Mouse (Mus musculus): ENCODE data around the gene Pik3ip1. TPM values are rescaled to one million over a fixed set of nuclear protein-coding genes. Genes with fewer than 3 reads are reported as not detected.

The Pik3ip1 gene
- polyA plus RNA-seq, 1 experiment from 2014 or later, result 26.5 TPM

GRCm38 (mm10) chr11:3371599-3372295 is 41.5 kb downstream of the Pik3ip1 start:
- no peaks in the 10 kb centered on the region for H3K9me3 ChIP-seq
- H3K4me1 ChIP-seq (replicated peaks), result peaks cover 72% of the 10 kb centered on the region
- H3K27me3 ChIP-seq, result no peaks in the 10 kb centered on the region
- H3K9ac ChIP-seq, result peak overlapping the region; percentile 90
- H3K4me2 ChIP-seq, result peak overlapping the region; percentile 79
- peak overlapping the region; percentile 73 for H3K4me3 ChIP-seq
- peak overlapping the region; percentile 96 for H3K27ac ChIP-seq (replicated peaks)
- H3K36me3 ChIP-seq, result no peaks in the 10 kb centered on the region
- 24% methylated on average over 7 of the region's 7 CpGs for WGBS
- ATAC-seq (ENCODE audit: low read depth), result peak; percentile 58

GRCm38 (mm10) chr11:3373591-3374292 is 43.5 kb downstream of the Pik3ip1 start:
- Histone ChIP-seq H3K4me1 (replicated peaks) (peaks cover 52% of the 10 kb centered on the region), H3K9me3 (no peaks in the 10 kb centered on the region), H3K27me3 (no peaks in the 10 kb centered on the region), H3K9ac (peak overlapping the region; percentile 49; the same call in 1 of the 2 replicates), H3K27ac (replicated peaks) (peak overlapping the region; percentile 81), H3K4me3 (no peak overlapping the region), H3K4me2 (peak overlapping the region; percentile 30), H3K36me3 (no peaks in the 10 kb centered on the region)
- WGBS, result 26% methylated on average over 7 of the region's 7 CpGs
- peak; percentile 10; the same call in 1 of the 2 replicates for ATAC-seq (ENCODE audit: low read depth)

DNA sequence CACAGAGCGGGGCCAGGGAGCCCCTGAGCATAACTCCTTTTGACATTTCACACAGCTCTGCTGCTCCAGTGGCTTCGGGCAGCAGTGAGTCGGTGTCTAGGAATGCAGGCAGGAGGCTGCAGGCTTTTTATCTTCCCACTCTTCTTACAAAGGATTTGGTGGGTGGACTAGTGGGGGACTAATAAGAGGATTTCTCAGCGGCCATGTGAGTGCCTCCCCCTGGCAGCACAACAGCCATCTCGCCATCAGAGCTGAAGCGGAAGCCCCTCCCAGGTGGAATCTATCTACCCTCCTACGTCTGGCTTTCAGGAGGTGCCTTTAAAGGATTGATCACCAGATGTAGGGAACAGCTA is 44.1 kb downstream of the Pik3ip1 start:
- ATAC-seq (ENCODE audit: low read depth), result peak; percentile 19; the same call in 1 of the 2 replicates
- H3K9ac ChIP-seq, result peak overlapping the region; percentile 49; the same call in 1 of the 2 replicates
- H3K36me3 ChIP-seq, result no peaks in the 10 kb centered on the region
- peak overlapping the region; percentile 30 for H3K4me2 ChIP-seq
- H3K27me3 ChIP-seq, result no peaks in the 10 kb centered on the region
- H3K4me1 ChIP-seq (replicated peaks), result peaks cover 46% of the 10 kb centered on the region
- H3K4me3 ChIP-seq, result no peak overlapping the region; the same call in 1 of the 2 replicates
- H3K9me3 ChIP-seq, result no peaks in the 10 kb centered on the region
- 10% methylated on average over 7 of the region's 7 CpGs for WGBS
- H3K27ac ChIP-seq (replicated peaks), result peak overlapping the region; percentile 81

DNA sequence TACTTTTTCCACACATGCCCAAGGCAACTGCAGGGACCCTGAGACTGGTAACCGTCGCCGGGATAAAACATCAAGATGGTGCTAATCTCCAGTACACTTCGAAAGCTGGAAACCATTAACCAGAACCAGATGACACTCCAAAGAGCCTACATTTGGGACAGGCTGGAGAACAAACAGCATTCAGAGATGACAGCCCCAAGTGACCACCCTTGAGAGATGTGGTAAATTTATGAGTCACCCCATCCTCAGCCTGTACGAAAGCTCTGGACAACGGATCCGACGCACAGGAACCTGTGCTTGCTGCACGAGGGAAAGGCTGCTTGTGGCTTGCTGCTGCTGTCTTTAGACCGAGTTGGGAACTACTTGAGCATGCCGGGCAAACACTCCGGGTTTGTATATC is 44.5 kb downstream of the Pik3ip1 start:
- 68% methylated on average over 12 of the region's 12 CpGs for WGBS
- H3K4me2 ChIP-seq, result peak overlapping the region; percentile 30
- H3K4me3 ChIP-seq, result no peak overlapping the region; the same call in 1 of the 2 replicates
- H3K36me3 ChIP-seq, result no peaks in the 10 kb centered on the region
- no peaks in the 10 kb centered on the region for H3K27me3 ChIP-seq
- ATAC-seq (ENCODE audit: low read depth), result no peak
- H3K27ac ChIP-seq (replicated peaks), result peak overlapping the region; percentile 81
- H3K9me3 ChIP-seq, result no peaks in the 10 kb centered on the region
- H3K4me1 ChIP-seq (replicated peaks), result peaks cover 42% of the 10 kb centered on the region
- 0 out of 2 replicates have a peak overlapping the region, but pooled peaks have one; percentile 49 for H3K9ac ChIP-seq

- Histone ChIP-seq H3K9me3 (no peaks in the 10 kb centered on the region), H3K4me3 (no peak overlapping the region), H3K27me3 (no peaks in the 10 kb centered on the region), H3K9ac (no peak overlapping the region), H3K4me2 (no peak overlapping the region), H3K36me3 (peaks cover 7% of the 10 kb centered on the region; the same call in 1 of the 2 replicates), H3K4me1 (replicated peaks) (peaks cover 6% of the 10 kb centered on the region), H3K27ac (replicated peaks) (no peak overlapping the region)
- 91% methylated on average over 4 of the region's 4 CpGs for WGBS
- ATAC-seq (ENCODE audit: low read depth), result no peak
Measured at GRCm38 (mm10) chr11:3379427-3379826, 49.2 kb downstream of the Pik3ip1 start.

GRCm38 (mm10) chr11:3381148-3381814 is 51.1 kb downstream of the Pik3ip1 start:
- Histone ChIP-seq H3K27ac (replicated peaks) (no peak overlapping the region), H3K4me1 (replicated peaks) (no peaks in the 10 kb centered on the region), H3K27me3 (no peaks in the 10 kb centered on the region), H3K4me3 (no peak overlapping the region), H3K4me2 (no peak overlapping the region), H3K9ac (no peak overlapping the region), H3K36me3 (peaks cover 7% of the 10 kb centered on the region; the same call in 1 of the 2 replicates), H3K9me3 (no peaks in the 10 kb centered on the region)
- 90% methylated on average over 6 of the region's 6 CpGs for WGBS
- no peak for ATAC-seq (ENCODE audit: low read depth)

GRCm38 (mm10) chr11:3382602-3383594 is 52.7 kb downstream of the Pik3ip1 start:
- ATAC-seq (ENCODE audit: low read depth), result peak; percentile 67; the same call in 1 of the 2 replicates
- Histone ChIP-seq H3K9me3 (no peaks in the 10 kb centered on the region), H3K27ac (replicated peaks) (peak overlapping the region; percentile 49; the same call in 1 of the 2 replicates), H3K4me2 (no peak overlapping the region), H3K36me3 (peaks cover 7% of the 10 kb centered on the region; the same call in 1 of the 2 replicates), H3K4me1 (replicated peaks) (no peaks in the 10 kb centered on the region), H3K27me3 (no peaks in the 10 kb centered on the region), H3K4me3 (no peak overlapping the region), H3K9ac (no peak overlapping the region)
- WGBS, result 71% methylated on average over 5 of the region's 5 CpGs

DNA sequence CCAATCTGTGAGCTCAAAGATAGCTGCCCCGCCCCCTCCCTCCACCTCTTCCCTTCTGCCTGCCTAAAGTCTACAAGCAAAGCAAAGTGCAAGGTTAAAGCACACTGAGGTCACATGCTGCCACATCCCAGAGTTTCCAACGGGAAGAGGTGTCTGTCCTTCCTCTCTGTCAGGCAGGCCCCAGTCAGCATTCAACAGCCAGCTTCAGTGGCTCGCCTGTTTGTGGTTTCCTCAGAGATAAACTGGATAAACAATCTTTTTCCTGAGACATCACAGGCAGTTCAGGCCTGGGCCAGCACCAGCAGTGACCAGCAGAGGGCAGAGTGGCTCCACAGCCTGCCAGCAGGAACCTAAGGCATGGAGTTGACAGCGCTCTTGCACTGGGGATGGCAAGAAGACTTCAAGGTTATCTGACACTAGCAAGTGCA is 56.8 kb downstream of the Pik3ip1 start:
- no peaks in the 10 kb centered on the region for H3K27me3 ChIP-seq
- peaks cover 3% of the 10 kb centered on the region; the same call in 1 of the 2 replicates for H3K36me3 ChIP-seq
- H3K9ac ChIP-seq, result no peak overlapping the region
- no peaks in the 10 kb centered on the region for H3K9me3 ChIP-seq
- no peaks in the 10 kb centered on the region for H3K4me1 ChIP-seq (replicated peaks)
- no peak overlapping the region for H3K4me3 ChIP-seq
- WGBS, result 33% methylated on average over 4 of the region's 4 CpGs
- H3K4me2 ChIP-seq, result no peak overlapping the region
- peak; percentile 72; the same call in 1 of the 2 replicates for ATAC-seq (ENCODE audit: low read depth)
- H3K27ac ChIP-seq (replicated peaks), result no peak overlapping the region

DNA sequence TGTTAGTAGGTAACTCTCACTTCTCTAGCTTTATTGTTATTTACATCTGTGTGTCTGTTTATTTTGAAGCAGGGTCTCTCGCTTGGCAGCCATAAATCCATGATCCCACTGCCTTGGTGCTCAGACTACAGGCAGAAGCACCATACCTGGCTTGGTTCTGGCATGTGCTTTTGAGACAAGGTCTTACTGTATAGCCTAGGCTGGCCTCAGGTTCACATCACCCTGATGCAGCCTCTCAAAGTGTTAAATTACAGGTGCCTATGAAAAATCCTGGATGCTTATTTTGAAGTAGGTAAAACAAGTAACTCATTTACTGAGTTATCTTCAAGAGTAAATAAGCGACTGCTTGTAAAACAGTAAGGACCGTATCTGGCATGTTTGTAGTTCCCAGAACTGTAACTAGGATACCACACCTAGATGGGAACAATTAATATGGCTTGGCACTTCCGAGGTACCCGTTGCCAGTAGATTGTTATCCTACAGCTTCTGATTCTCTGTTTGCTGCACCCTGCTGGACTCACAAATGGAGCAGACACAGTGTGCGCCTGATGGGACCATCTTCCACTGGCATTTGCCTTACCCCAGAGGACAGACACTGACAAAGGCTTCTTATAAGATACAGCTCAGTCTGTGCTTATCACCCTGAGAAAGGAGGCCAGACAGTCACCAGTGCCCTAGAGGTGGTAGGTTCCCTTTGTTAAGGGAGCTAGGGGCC is 57.4 kb downstream of the Pik3ip1 start:
- Histone ChIP-seq H3K27me3 (no peaks in the 10 kb centered on the region), H3K27ac (replicated peaks) (no peak overlapping the region), H3K4me3 (no peak overlapping the region), H3K4me2 (no peak overlapping the region), H3K9me3 (no peaks in the 10 kb centered on the region), H3K9ac (no peak overlapping the region), H3K4me1 (replicated peaks) (no peaks in the 10 kb centered on the region), H3K36me3 (peaks cover 4% of the 10 kb centered on the region; the same call in 1 of the 2 replicates)
- ATAC-seq (ENCODE audit: low read depth), result 0 out of 2 replicates have a peak, but pooled peaks have one; percentile 40
- WGBS, result 81% methylated on average over 6 of the region's 6 CpGs

DNA sequence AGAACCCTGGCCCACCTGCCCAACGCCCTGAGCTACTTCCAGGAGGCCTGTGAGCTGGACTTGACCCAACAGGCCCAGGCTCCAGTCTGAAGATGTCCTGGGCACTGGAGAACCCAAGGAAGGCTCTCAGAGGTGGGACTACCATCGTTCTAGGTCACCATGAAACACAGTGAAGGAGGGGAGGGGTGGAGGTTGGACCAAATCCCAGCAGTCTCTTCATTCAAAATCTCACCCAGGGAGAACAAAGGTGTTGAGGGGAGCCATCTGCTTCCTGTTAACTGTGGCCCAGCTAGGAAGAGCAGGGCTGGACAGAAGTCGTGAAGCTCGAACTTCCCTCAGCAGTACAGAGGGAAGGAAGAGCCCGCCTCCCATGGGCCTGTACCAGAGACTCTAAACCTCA is 59.8 kb downstream of the Pik3ip1 start:
- no peak overlapping the region for H3K4me2 ChIP-seq
- no peaks in the 10 kb centered on the region for H3K9me3 ChIP-seq
- no peak overlapping the region for H3K4me3 ChIP-seq
- H3K9ac ChIP-seq, result no peak overlapping the region
- no peaks in the 10 kb centered on the region for H3K27me3 ChIP-seq
- ATAC-seq (ENCODE audit: low read depth), result no peak
- H3K27ac ChIP-seq (replicated peaks), result no peak overlapping the region
- WGBS, result 85% methylated on average over 5 of the region's 5 CpGs
- H3K4me1 ChIP-seq (replicated peaks), result no peaks in the 10 kb centered on the region; the same call in 1 of the 2 replicates
- 0 out of 2 replicates have a peak, but pooled peaks cover 4% of the 10 kb centered on the region for H3K36me3 ChIP-seq
